Mouse (Mus musculus) cerebellum, adult 2 months (tissue): ENCODE measurements around the gene Cfap161.

ENCODE experiments used
- CTCF ChIP-seq: fragments of 200-500 bp; IDR thresholded peaks from 2 replicates; pipeline ENCODE4 v1.5.1; 2011; ENCODE audit warnings: low read depth, mild to moderate bottlenecking, control low read depth, low read length, moderate library complexity, borderline replicate concordance; ENCODE audit not compliant: insufficient read depth
- POLR2A ChIP-seq: fragments of 200-500 bp; IDR thresholded peaks from 2 replicates; pipeline ENCODE4 v1.6.1; 2011; ENCODE audit warnings: low read length, control low read depth, borderline replicate concordance; ENCODE audit not compliant: insufficient read depth

DNA sequence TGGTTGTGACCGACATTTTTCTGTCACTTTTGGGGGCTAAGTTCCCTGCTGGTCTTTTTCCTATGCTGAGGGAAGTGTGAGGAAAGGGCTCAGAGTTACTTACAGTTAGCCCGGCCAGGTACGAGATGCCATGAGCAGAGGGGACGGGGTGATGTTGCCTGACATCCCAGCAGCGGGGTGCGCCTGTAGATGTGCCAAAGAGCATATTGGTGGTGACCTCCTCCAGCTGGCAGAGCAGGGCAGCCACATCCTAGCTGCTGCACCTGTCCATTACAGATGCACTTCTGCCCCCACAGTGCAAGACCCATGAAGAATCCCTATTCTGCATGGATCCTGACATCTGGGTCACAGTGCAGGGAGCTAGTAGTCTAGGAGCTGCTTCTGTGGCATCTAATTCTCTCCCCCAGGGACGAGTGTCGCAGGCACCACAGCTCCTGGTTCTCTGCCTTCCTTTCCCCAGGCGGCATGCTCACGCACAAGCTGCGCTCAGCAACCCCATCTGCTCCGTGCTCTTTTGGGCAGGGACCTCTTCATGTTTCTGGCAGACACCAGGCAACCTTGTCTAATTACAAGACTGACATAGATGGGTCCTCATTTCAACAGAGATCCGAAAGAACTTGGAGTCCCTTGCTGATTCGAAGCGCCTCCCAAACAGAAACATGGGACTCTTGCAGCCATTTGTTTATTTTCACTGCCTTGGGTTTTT, 62.6 kb downstream of the Cfap161 start:
- TF ChIP-seq CTCF: no peak
- peak; percentile 57; the same call in 1 of the 2 replicates for TF ChIP-seq POLR2A
